Mouse (Mus musculus) bone marrow, adult 2 months (tissue): Measurements from ENCODE around the gene Sox11.

Source experiments
- CTCF ChIP-seq: fragments of 200-500 bp; IDR thresholded peaks from 2 replicates; pipeline ENCODE4 v1.5.1; 2011; ENCODE audit warnings: low read length, control low read depth; ENCODE audit not compliant: control insufficient read depth, insufficient read depth
- POLR2A ChIP-seq: fragments of 200-500 bp; IDR thresholded peaks from 2 replicates; pipeline ENCODE4 v1.6.1; 2011; ENCODE audit warnings: low read depth, mild to moderate bottlenecking, control low read depth, low read length, borderline replicate concordance; ENCODE audit not compliant: control insufficient read depth

DNA sequence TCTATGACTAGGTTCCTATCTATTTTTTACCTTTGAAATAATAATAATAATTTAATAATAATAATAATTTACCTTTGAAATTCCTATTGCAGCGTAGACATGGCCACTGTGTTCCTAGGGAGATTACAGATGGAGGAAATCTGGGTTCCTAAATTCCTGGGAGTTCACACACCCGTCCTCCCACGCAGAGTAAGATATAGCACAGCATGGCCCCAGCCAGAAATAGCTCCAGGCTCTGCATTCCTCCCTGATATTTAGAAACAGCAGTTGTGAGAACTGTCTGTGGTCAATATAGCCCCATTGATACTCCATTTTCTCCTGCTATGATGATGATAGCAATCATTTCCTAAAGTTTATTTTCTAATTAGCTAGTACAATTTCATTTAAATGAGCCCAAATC is 30.1 kb upstream of the Sox11 start:
- TF ChIP-seq CTCF: no peak
- no peak for TF ChIP-seq POLR2A
